Mouse (Mus musculus): ENCODE data around the gene Golga4.

Gene Golga4

GRCm38 (mm10) chr9:118506020-118506403 lies at the start of gene Golga4:
Gene Golga4, plus strand, starts transcription at chr9:118506267.
- peak; percentile 86 for DNase-seq (ENCODE audit: low read depth)

- no peak for DNase-seq (ENCODE audit: low read depth)
Observed at GRCm38 (mm10) chr9:118456405-118456804, 49.7 kb upstream of the Golga4 start.

- DNase-seq (ENCODE audit: low read depth) = no peak
Observed at GRCm38 (mm10) chr9:118458039-118458438, 48.0 kb upstream of the Golga4 start.

- no peak for DNase-seq (ENCODE audit: low read depth)
Observed at GRCm38 (mm10) chr9:118464031-118464430, 42.0 kb upstream of the Golga4 start.

- no peak for DNase-seq (ENCODE audit: low read depth)
Observed at GRCm38 (mm10) chr9:118468301-118468700, 37.8 kb upstream of the Golga4 start.

GRCm38 (mm10) chr9:118469272-118469671 lies 36.8 kb upstream of the Golga4 start:
- no peak for DNase-seq (ENCODE audit: low read depth)

- no peak for DNase-seq (ENCODE audit: low read depth)
Observed at GRCm38 (mm10) chr9:118471296-118471695, 34.8 kb upstream of the Golga4 start.

GRCm38 (mm10) chr9:118476211-118476765 lies 29.8 kb upstream of the Golga4 start:
- DNase-seq (ENCODE audit: low read depth) = no peak

GRCm38 (mm10) chr9:118476766-118477271 lies 29.2 kb upstream of the Golga4 start:
- DNase-seq (ENCODE audit: low read depth) = peak; percentile 35

- peak; percentile 51 for DNase-seq (ENCODE audit: low read depth)
Observed at GRCm38 (mm10) chr9:118477281-118477931, 28.7 kb upstream of the Golga4 start.

GRCm38 (mm10) chr9:118477961-118478360 lies 28.1 kb upstream of the Golga4 start, which contains the start of gene Eomes:
Gene Eomes, plus strand, starts transcription at chr9:118478212.
- DNase-seq (ENCODE audit: low read depth) = no peak

GRCm38 (mm10) chr9:118478458-118478838 lies 27.6 kb upstream of the Golga4 start:
- DNase-seq (ENCODE audit: low read depth) = peak; percentile 59

- DNase-seq (ENCODE audit: low read depth) = peak; percentile 53
Observed at GRCm38 (mm10) chr9:118478839-118479507, 27.1 kb upstream of the Golga4 start.

- DNase-seq (ENCODE audit: low read depth) = no peak
Observed at GRCm38 (mm10) chr9:118479508-118480291, 26.4 kb upstream of the Golga4 start.

- DNase-seq (ENCODE audit: low read depth) = no peak
Observed at GRCm38 (mm10) chr9:118480292-118480690, 25.8 kb upstream of the Golga4 start.

- DNase-seq (ENCODE audit: low read depth) = no peak
Observed at GRCm38 (mm10) chr9:118482210-118482609, 23.9 kb upstream of the Golga4 start.

- DNase-seq (ENCODE audit: low read depth) = peak; percentile 29
Observed at GRCm38 (mm10) chr9:118486361-118487095, 19.5 kb upstream of the Golga4 start.

- DNase-seq (ENCODE audit: low read depth) = no peak
Observed at GRCm38 (mm10) chr9:118487096-118487395, 19.0 kb upstream of the Golga4 start.

- DNase-seq (ENCODE audit: low read depth) = peak; percentile 53
Observed at GRCm38 (mm10) chr9:118487636-118488035, 18.4 kb upstream of the Golga4 start.

GRCm38 (mm10) chr9:118488138-118488895 lies 17.8 kb upstream of the Golga4 start:
- DNase-seq (ENCODE audit: low read depth) = peak; percentile 70

Data from induced T-regulatory cell, adult 2 months (primary cell).